Mouse (Mus musculus) embryonic facial prominence, embryonic 15.5 days (tissue): Measurements from ENCODE around the gene Prrc2b. TPM values are rescaled to one million over a fixed set of nuclear protein-coding genes. Genes with fewer than 3 reads are reported as not detected.

Experiments
- ATAC-seq: fragments of 200-750 bp; cut with Nextera tagmentation; 2 replicates; pipeline ENCODE4 v1.8.0; 2017; ENCODE audit warnings: low read depth, moderate TSS enrichment; ENCODE audit not compliant: insufficient number of reproducible peaks, low FRiP score, low TSS enrichment
- H3K27ac ChIP-seq: fragments of 300-500 bp; sonication (generic); replicated peaks from 2 replicates; pipeline ENCODE4 v1.5.1; 2015; ENCODE audit warnings: mild to moderate bottlenecking, inconsistent platforms
- H3K27me3 ChIP-seq: fragments of 300-500 bp; sonication (generic); 2 replicates; pipeline ENCODE4 v1.6.1; 2015; ENCODE audit warnings: inconsistent platforms
- H3K36me3 ChIP-seq: fragments of 300-500 bp; sonication (generic); 2 replicates; pipeline ENCODE4 v1.6.1; 2015; ENCODE audit warnings: mild to moderate bottlenecking, inconsistent platforms
- H3K4me1 ChIP-seq: fragments of 300-500 bp; sonication (generic); 2 replicates; pipeline ENCODE4 v1.6.1; 2015; ENCODE audit warnings: inconsistent platforms
- H3K4me2 ChIP-seq: fragments of 300-500 bp; sonication (generic); replicated peaks from 2 replicates; pipeline ENCODE4 v1.6.1; 2015; ENCODE audit warnings: mild to moderate bottlenecking, inconsistent platforms
- H3K4me3 ChIP-seq: fragments of 300-500 bp; sonication (generic); replicated peaks from 2 replicates; pipeline ENCODE4 v1.5.1; 2015; ENCODE audit warnings: mild to moderate bottlenecking, inconsistent platforms
- H3K9ac ChIP-seq: fragments of 300-500 bp; sonication (generic); 2 replicates; pipeline ENCODE4 v1.6.1; 2015; ENCODE audit warnings: inconsistent platforms
- H3K9me3 ChIP-seq: fragments of 300-500 bp; sonication (generic); replicated peaks from 2 replicates; pipeline ENCODE4 v1.6.1; 2016; ENCODE audit warnings: inconsistent platforms
- WGBS: fragments of 180-500 bp; shearing (Covaris S2); methylation state at CpG from one replicate; pipeline ENCODE4 v1.1.7; 2015; 5-methylcytosine and 5-hydroxymethylcytosine counted together
- polyA plus RNA-seq: library from polyadenylated mRNA; unstranded; fragments of >200 nt; fragmentation: Nextera tagmentation; extraction: Ambion mirVana; gene quantifications from 2 replicates; pipeline ENCODE4 v1.2.1, GENCODE M21; 2015

The Prrc2b gene
- polyA plus RNA-seq, 1 experiment from 2014 or later: 56.2 TPM

DNA sequence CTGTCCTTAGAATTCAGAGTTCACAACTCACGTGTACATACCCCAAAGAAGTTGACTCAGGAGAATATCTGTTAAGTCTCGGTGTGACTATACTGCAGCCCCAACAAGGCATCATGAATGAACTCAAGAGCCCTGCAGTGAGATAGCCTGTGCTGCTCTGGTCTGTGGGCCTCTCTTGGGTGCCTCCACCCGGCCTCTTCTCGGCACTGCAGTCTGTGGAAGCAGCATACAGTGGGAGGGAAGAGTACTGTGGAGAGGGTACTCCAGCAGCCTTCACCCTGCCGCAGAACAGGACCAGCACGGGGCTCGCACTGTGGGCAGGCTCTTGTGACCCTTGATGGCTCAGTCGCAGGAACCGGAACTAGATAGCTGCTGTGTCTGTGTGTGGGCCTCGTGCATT lies 64.7 kb downstream of the Prrc2b start:
- no peak for ATAC-seq
- no peak overlapping the region for H3K4me2 ChIP-seq

GRCm38 (mm10) chr2:32216506-32216905 lies 65.6 kb downstream of the Prrc2b start:
- Histone ChIP-seq H3K27me3 (no peaks in the 10 kb centered on the region), H3K9ac (no peak overlapping the region), H3K9me3 (no peaks in the 10 kb centered on the region), H3K27ac (no peak overlapping the region), H3K4me1 (no peaks in the 10 kb centered on the region), H3K4me3 (no peak overlapping the region), H3K4me2 (no peak overlapping the region), H3K36me3 (peaks cover 100% of the 10 kb centered on the region)
- ATAC-seq: no peak
- WGBS: 85% methylated on average over 10 of the region's 10 CpGs

More for the DNA sequence above, 64.7 kb downstream of the Prrc2b start:
- H3K9ac ChIP-seq: no peak overlapping the region
- peaks cover 100% of the 10 kb centered on the region for H3K36me3 ChIP-seq
- no peaks in the 10 kb centered on the region for H3K9me3 ChIP-seq
- H3K27ac ChIP-seq: no peak overlapping the region
- WGBS: 86% methylated on average over 10 of the region's 10 CpGs
- H3K27me3 ChIP-seq: no peaks in the 10 kb centered on the region
- no peaks in the 10 kb centered on the region for H3K4me1 ChIP-seq
- no peak overlapping the region for H3K4me3 ChIP-seq

DNA sequence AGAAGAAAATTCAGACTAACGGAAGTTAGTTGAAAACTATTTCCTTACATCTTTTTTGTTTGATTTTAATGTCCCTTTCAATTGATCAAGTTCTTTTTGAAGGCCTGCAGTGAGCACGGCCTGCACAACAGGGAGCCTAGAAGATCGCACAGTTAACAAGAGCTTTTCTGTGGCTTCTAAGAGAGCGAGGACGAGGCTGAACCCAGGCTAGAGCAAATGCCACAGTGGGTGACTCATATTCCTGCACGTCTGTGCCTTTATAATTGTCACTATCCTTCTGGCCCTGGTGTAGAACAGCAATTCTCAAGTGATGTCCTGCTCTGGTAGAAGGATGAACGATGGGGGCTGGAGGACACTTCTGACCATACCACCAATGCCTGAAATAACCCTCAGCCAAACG lies 66.8 kb downstream of the Prrc2b start:
- Histone ChIP-seq H3K9ac (no peak overlapping the region), H3K4me1 (no peaks in the 10 kb centered on the region), H3K27ac (no peak overlapping the region), H3K27me3 (no peaks in the 10 kb centered on the region), H3K4me2 (no peak overlapping the region), H3K36me3 (peaks cover 100% of the 10 kb centered on the region), H3K4me3 (no peak overlapping the region), H3K9me3 (no peaks in the 10 kb centered on the region)
- ATAC-seq: no peak
- WGBS: 88% methylated on average over 8 of the region's 8 CpGs

- Histone ChIP-seq H3K9ac (no peak overlapping the region), H3K27ac (no peak overlapping the region), H3K36me3 (peaks cover 100% of the 10 kb centered on the region), H3K27me3 (no peaks in the 10 kb centered on the region), H3K4me3 (no peak overlapping the region), H3K4me2 (no peak overlapping the region), H3K4me1 (no peaks in the 10 kb centered on the region), H3K9me3 (no peaks in the 10 kb centered on the region)
- ATAC-seq: no peak
- WGBS: 87% methylated on average over 5 of the region's 5 CpGs
Observed at GRCm38 (mm10) chr2:32218113-32218512, 67.2 kb downstream of the Prrc2b start.

- peaks cover 100% of the 10 kb centered on the region for H3K36me3 ChIP-seq
- H3K4me1 ChIP-seq: no peaks in the 10 kb centered on the region
- 86% methylated on average over 11 of the region's 11 CpGs for WGBS
- ATAC-seq: no peak
- H3K27ac ChIP-seq: no peak overlapping the region
- no peaks in the 10 kb centered on the region for H3K9me3 ChIP-seq
- no peak overlapping the region for H3K9ac ChIP-seq
- H3K4me3 ChIP-seq: no peak overlapping the region
- H3K27me3 ChIP-seq: no peaks in the 10 kb centered on the region
- no peak overlapping the region for H3K4me2 ChIP-seq
Observed at GRCm38 (mm10) chr2:32218541-32219334, 67.9 kb downstream of the Prrc2b start.

- no peak overlapping the region for H3K4me3 ChIP-seq
- WGBS: 97% methylated on average over 14 of the region's 14 CpGs
- no peak overlapping the region for H3K4me2 ChIP-seq
- no peak overlapping the region for H3K9ac ChIP-seq
- peaks cover 100% of the 10 kb centered on the region for H3K36me3 ChIP-seq
- ATAC-seq: no peak
- H3K9me3 ChIP-seq: no peaks in the 10 kb centered on the region
- H3K27me3 ChIP-seq: no peaks in the 10 kb centered on the region
- no peak overlapping the region for H3K27ac ChIP-seq
- no peaks in the 10 kb centered on the region for H3K4me1 ChIP-seq
Observed at GRCm38 (mm10) chr2:32219501-32219900, 68.6 kb downstream of the Prrc2b start.

DNA sequence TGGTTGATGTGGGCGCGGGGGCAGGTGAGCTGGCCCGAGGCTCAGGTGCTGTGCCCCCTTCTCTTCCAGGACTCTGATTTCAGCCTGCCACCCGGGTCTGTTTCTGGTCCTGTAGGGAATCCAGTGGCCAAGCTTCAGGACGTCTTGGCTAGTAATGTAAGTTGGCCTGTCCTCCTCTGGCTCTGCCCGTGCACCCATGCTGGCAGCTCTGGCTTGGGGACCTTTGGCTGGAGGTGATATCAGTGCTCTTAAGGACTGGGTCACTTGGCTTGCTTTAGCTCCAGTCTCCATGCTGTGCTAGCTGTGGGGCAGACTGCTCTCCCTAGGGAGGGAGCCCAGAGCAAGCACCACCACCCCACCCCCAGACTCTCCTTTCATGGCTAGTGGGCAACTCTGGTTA lies 69.1 kb downstream of the Prrc2b start:
- Histone ChIP-seq H3K27ac (no peak overlapping the region), H3K9ac (no peak overlapping the region), H3K27me3 (no peaks in the 10 kb centered on the region), H3K36me3 (peaks cover 100% of the 10 kb centered on the region), H3K4me3 (no peak overlapping the region), H3K4me1 (no peaks in the 10 kb centered on the region), H3K4me2 (no peak overlapping the region), H3K9me3 (no peaks in the 10 kb centered on the region)
- 90% methylated on average over 6 of the region's 6 CpGs for WGBS
- no peak for ATAC-seq

- Histone ChIP-seq H3K4me3 (no peak overlapping the region), H3K27me3 (no peaks in the 10 kb centered on the region), H3K36me3 (peaks cover 100% of the 10 kb centered on the region), H3K9me3 (no peaks in the 10 kb centered on the region), H3K4me2 (no peak overlapping the region), H3K9ac (no peak overlapping the region), H3K27ac (no peak overlapping the region), H3K4me1 (no peaks in the 10 kb centered on the region)
- no peak for ATAC-seq
- whole genome bisulfite sequencing: 94% methylated on average over 10 of the region's 10 CpGs
Observed at GRCm38 (mm10) chr2:32220969-32221368, 70.1 kb downstream of the Prrc2b start.

DNA sequence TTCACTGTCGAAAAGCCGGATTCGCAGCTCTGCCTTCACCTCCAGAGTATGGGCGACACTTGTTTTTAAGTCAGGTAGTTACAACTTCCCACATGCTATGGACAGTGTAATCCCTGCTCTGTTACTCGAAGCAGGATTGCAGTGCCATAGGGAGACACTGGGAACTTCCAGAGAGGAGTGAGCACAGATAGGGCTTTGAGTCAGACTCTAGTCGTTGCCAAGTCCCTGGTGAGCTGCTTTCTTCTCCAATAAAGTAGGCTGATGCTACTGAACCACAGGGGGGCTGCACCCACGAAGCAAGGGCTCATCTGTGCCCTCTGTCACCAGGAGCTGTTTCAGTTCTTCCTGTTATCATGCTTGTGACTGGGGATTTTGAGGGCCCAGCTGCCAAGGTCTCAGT lies 70.7 kb downstream of the Prrc2b start:
- Histone ChIP-seq H3K36me3 (peaks cover 100% of the 10 kb centered on the region), H3K27me3 (no peaks in the 10 kb centered on the region), H3K4me3 (no peak overlapping the region), H3K4me1 (no peaks in the 10 kb centered on the region), H3K27ac (no peak overlapping the region), H3K9me3 (no peaks in the 10 kb centered on the region), H3K9ac (no peak overlapping the region), H3K4me2 (no peak overlapping the region)
- 88% methylated on average over 7 of the region's 7 CpGs for WGBS
- no peak for ATAC-seq

GRCm38 (mm10) chr2:32222057-32222456 lies 71.2 kb downstream of the Prrc2b start:
- H3K9ac ChIP-seq: no peak overlapping the region
- no peak overlapping the region for H3K27ac ChIP-seq
- no peak overlapping the region for H3K4me2 ChIP-seq
- H3K9me3 ChIP-seq: no peaks in the 10 kb centered on the region
- peaks cover 100% of the 10 kb centered on the region for H3K36me3 ChIP-seq
- H3K4me3 ChIP-seq: no peak overlapping the region
- H3K4me1 ChIP-seq: no peaks in the 10 kb centered on the region
- H3K27me3 ChIP-seq: no peaks in the 10 kb centered on the region
- 83% methylated on average over 10 of the region's 10 CpGs for WGBS
- ATAC-seq: no peak

- no peaks in the 10 kb centered on the region for H3K9me3 ChIP-seq
- no peak for ATAC-seq
- peak overlapping the region; percentile 95 for H3K27ac ChIP-seq
- H3K27me3 ChIP-seq: no peaks in the 10 kb centered on the region
- WGBS: 23% methylated on average over 7 of the region's 7 CpGs
- peak overlapping the region; percentile 71; the same call in 1 of the 2 replicates for H3K9ac ChIP-seq
- peak overlapping the region; percentile 84 for H3K4me2 ChIP-seq
- H3K4me1 ChIP-seq: peaks cover 26% of the 10 kb centered on the region
- peaks cover 39% of the 10 kb centered on the region for H3K36me3 ChIP-seq
- H3K4me3 ChIP-seq: peak overlapping the region; percentile 74
Observed at GRCm38 (mm10) chr2:32235433-32235832, 84.6 kb downstream of the Prrc2b start.
